ENCODE assay signal across 24 mouse cellular contexts in the genomic region with DNA sequence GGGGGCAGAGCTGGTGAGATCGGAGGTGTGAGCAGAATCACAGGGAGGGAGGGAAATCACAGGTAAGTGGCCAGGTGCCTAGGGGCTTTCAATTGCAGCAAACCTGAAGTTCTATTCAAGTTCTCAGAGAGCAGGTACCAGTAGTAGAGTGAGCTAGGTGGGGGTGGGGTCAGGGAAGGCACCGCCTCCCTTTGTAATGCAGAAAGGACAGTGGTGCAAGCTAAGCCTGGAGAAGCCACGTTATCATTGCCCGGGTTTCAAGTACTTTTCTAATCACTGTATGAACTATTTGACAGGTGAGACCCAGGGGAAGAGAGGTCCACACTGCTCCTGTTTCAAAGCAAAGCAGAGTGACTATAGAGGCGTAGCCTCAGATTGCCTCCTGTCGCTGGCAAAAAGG. TPM values are rescaled to one million over a fixed set of nuclear protein-coding genes. Genes with fewer than 3 reads are reported as not detected.
DNase-seq lines count a peak whose midpoint lies in the region; ATAC-seq lines count a peak whose summit lies in the region.
"Had no signal": no experiment of that assay in that cellular context is flagged by ENCODE, and none has a peak within 500 bp of the region (broad histone marks: within the 10 kb centered on the region; RNA-seq: fewer than 3 reads in every experiment).

No protein-coding gene starts in this region.

- no peak overlapping the region for H3K4me3 ChIP-seq in heart, embryonic 10.5 days
- H3K4me3 ChIP-seq in heart, embryonic 13.5 days = no peak overlapping the region
- no peak overlapping the region for H3K4me3 ChIP-seq in kidney, embryonic 16.5 days (ENCODE audit: low read length)
- H3K4me3 ChIP-seq: embryonic facial prominence, embryonic 12.5 days; embryonic facial prominence, embryonic 15.5 days; hindbrain, embryonic 12.5 days; hindbrain, embryonic 15.5 days had no signal

- 0 out of 2 replicates have a peak overlapping the region, but pooled peaks have one; percentile 4 for H3K4me2 ChIP-seq in heart, embryonic 13.5 days
- H3K4me2 ChIP-seq in kidney, embryonic 16.5 days (replicated peaks; ENCODE audit: low read depth, low read length) = no peak overlapping the region
- H3K4me2 ChIP-seq: embryonic facial prominence, embryonic 12.5 days; embryonic facial prominence, embryonic 15.5 days; hindbrain, embryonic 12.5 days; hindbrain, embryonic 15.5 days had no signal

- peaks cover 40% of the 10 kb centered on the region for H3K4me1 ChIP-seq in heart, embryonic 10.5 days
- peaks cover 34% of the 10 kb centered on the region for H3K4me1 ChIP-seq in heart, embryonic 13.5 days
- H3K4me1 ChIP-seq in kidney, embryonic 16.5 days (ENCODE audit: insufficient read depth, low read length) = peaks cover 6% of the 10 kb centered on the region

- H3K36me3 ChIP-seq in heart, embryonic 10.5 days = no peaks in the 10 kb centered on the region
- peaks cover 5% of the 10 kb centered on the region; the same call in 1 of the 2 replicates for H3K36me3 ChIP-seq in heart, embryonic 13.5 days
- H3K36me3 ChIP-seq in kidney, embryonic 16.5 days (ENCODE audit: insufficient read depth, low read length) = no peaks in the 10 kb centered on the region
- H3K36me3 ChIP-seq: embryonic facial prominence, embryonic 12.5 days; embryonic facial prominence, embryonic 15.5 days; hindbrain, embryonic 12.5 days; hindbrain, embryonic 15.5 days had no signal

- intact Hi-C loops in heart, postnatal 10 days (cut with DNase I) = no loop called here

- WGBS in heart, embryonic 10.5 days = 29% methylated on average over 6 of the region's 6 CpGs
- WGBS in heart, embryonic 13.5 days = 30% methylated on average over 6 of the region's 6 CpGs
- 45% methylated on average over 6 of the region's 6 CpGs for WGBS in kidney, embryonic 16.5 days

- peaks cover 10% of the 10 kb centered on the region; the same call in 1 of the 2 replicates for H3K27me3 ChIP-seq in heart, embryonic 10.5 days (ENCODE audit: insufficient read depth, poor library complexity, severe bottlenecking)
- H3K27me3 ChIP-seq in heart, embryonic 13.5 days (replicated peaks) = peaks cover 10% of the 10 kb centered on the region; the same call in 1 of the 2 replicates
- no peaks in the 10 kb centered on the region for H3K27me3 ChIP-seq in kidney, embryonic 16.5 days (ENCODE audit: insufficient read depth, low read length)
- H3K27me3 ChIP-seq: embryonic facial prominence, embryonic 12.5 days; embryonic facial prominence, embryonic 15.5 days; hindbrain, embryonic 12.5 days; hindbrain, embryonic 15.5 days had no signal

- peak overlapping the region; percentile 71; the same call in 1 of the 2 replicates for H3K27ac ChIP-seq in heart, embryonic 10.5 days
- no peak overlapping the region for H3K27ac ChIP-seq in heart, embryonic 13.5 days (replicated peaks)
- H3K27ac ChIP-seq in kidney, embryonic 16.5 days (ENCODE audit: low read length) = no peak overlapping the region
- H3K27ac ChIP-seq: embryonic facial prominence, embryonic 12.5 days; embryonic facial prominence, embryonic 15.5 days; hindbrain, embryonic 12.5 days; hindbrain, embryonic 15.5 days had no signal

- DNase-seq in heart, embryonic 10.5 days (ENCODE audit: low spot score) = no peak
- no peak for DNase-seq in heart, adult 8-10 months (ENCODE audit: low spot score)
- no peak for DNase-seq in heart, postnatal 10 days
- peak; percentile 31 for DNase-seq in R1 (ENCODE audit: low read depth, low spot score)
- DNase-seq in thymus, postnatal 10 days (ENCODE audit: low spot score in 2 of 2) = no peak
- DNase-seq: adrenal gland, adult 2 months; adrenal gland, postnatal 14 days; cerebellum, adult 11 months; cerebellum, adult 2 months; cerebellum, adult 9-11 months; cerebellum, postnatal 25 days; gastrocnemius, postnatal 25 days; heart, adult 18-20 months had no signal

- H3K9me3 ChIP-seq in heart, embryonic 10.5 days = no peaks in the 10 kb centered on the region
- 0 out of 2 replicates have a peak, but pooled peaks cover 5% of the 10 kb centered on the region for H3K9me3 ChIP-seq in heart, embryonic 13.5 days
- no peaks in the 10 kb centered on the region for H3K9me3 ChIP-seq in kidney, embryonic 16.5 days (ENCODE audit: low read length)
- H3K9me3 ChIP-seq: embryonic facial prominence, embryonic 12.5 days; embryonic facial prominence, embryonic 15.5 days; hindbrain, embryonic 12.5 days had no signal

- no peak for ATAC-seq in heart, embryonic 13.5 days (ENCODE audit: extremely low read depth, insufficient number of reproducible peaks, low FRiP score, low TSS enrichment)
- ATAC-seq in kidney, embryonic 16.5 days (ENCODE audit: low FRiP score, low TSS enrichment) = no peak
- ATAC-seq: forebrain, embryonic 14.5 days; intestine, postnatal 0 days had no signal

- H3K9ac ChIP-seq in heart, embryonic 13.5 days = 0 out of 2 replicates have a peak overlapping the region, but pooled peaks have one; percentile 19
- H3K9ac ChIP-seq in kidney, embryonic 16.5 days (replicated peaks; ENCODE audit: low read length) = no peak overlapping the region
- H3K9ac ChIP-seq: embryonic facial prominence, embryonic 12.5 days; embryonic facial prominence, embryonic 15.5 days; hindbrain, embryonic 12.5 days; hindbrain, embryonic 15.5 days had no signal

RNA-seq across cellular contexts. Expression of gene Tspan11, which starts 6.2 kb away (rescaled TPM):
- polyA plus RNA-seq in heart, embryonic 10.5 days (2016; fragmentation: Nextera tagmentation; extraction: Ambion mirVana) = 1.4 and 1.8 TPM in 2 replicates
- 1 to 10 TPM in 1 of 4 experiments, under 1 TPM in 3; 0.79 to 1.7 (median 0.82) TPM for total RNA-seq in heart, adult 8-10 months (2022)
- 2.0 and 3.3 TPM in 2 replicates for polyA plus RNA-seq in heart, embryonic 13.5 days (2015; fragmentation: Nextera tagmentation; extraction: Ambion mirVana)
- total RNA-seq in heart, postnatal 10 days (2021) = 1 to 10 TPM; 4.7 to 4.9 TPM
- polyA plus RNA-seq in kidney, embryonic 16.5 days (2015; fragmentation: Nextera tagmentation; extraction: Ambion mirVana) = 7.8 and 7.9 TPM in 2 replicates
- total RNA-seq: common myeloid progenitor, adult 5-6 weeks; hematopoietic stem cell, adult 5-6 weeks; MEL had no signal
